8 mouse cellular contexts compared by ENCODE assay signal in genomic region chr15:80225208-80225607, GRCm38 (mm10). TPM values are rescaled to one million over a fixed set of nuclear protein-coding genes. Genes with fewer than 3 reads are reported as not detected.
DNase-seq lines count a peak whose midpoint lies in the region; ATAC-seq lines count a peak whose summit lies in the region.

No protein-coding gene starts in this region.

- no peaks in the 10 kb centered on the region for H3K36me3 ChIP-seq in forebrain, embryonic 14.5 days (ENCODE audit: control insufficient read depth, insufficient read depth, low read length)
- no peaks in the 10 kb centered on the region for H3K36me3 ChIP-seq in forebrain, embryonic 12.5 days (replicated peaks)
- H3K36me3 ChIP-seq in limb, embryonic 10.5 days, result no peaks in the 10 kb centered on the region
- no peaks in the 10 kb centered on the region for H3K36me3 ChIP-seq in stomach, embryonic 14.5 days (ENCODE audit: control insufficient read depth, insufficient read depth, low read length)

- no peak overlapping the region for H3K9ac ChIP-seq in forebrain, embryonic 14.5 days (ENCODE audit: low read length)
- H3K9ac ChIP-seq in forebrain, embryonic 12.5 days, result no peak overlapping the region
- no peak overlapping the region for H3K9ac ChIP-seq in stomach, embryonic 14.5 days (replicated peaks; ENCODE audit: low read depth, low read length)

- DNase-seq in forebrain, embryonic 14.5 days (ENCODE audit: low spot score), result peak; percentile 60
- DNase-seq in adrenal gland, adult 8-10 months, result peak; percentile 56
- peak; percentile 77 for DNase-seq in embryo, embryonic 9.5 days (ENCODE audit: extremely low spot score)
- DNase-seq in limb, embryonic 10.5 days (ENCODE audit: low spot score), result peak; percentile 89

- H3K9me3 ChIP-seq in forebrain, embryonic 14.5 days (replicated peaks; ENCODE audit: control insufficient read depth, low read length), result no peaks in the 10 kb centered on the region
- no peaks in the 10 kb centered on the region for H3K9me3 ChIP-seq in forebrain, embryonic 12.5 days
- H3K9me3 ChIP-seq in limb, embryonic 10.5 days (replicated peaks), result no peaks in the 10 kb centered on the region
- H3K9me3 ChIP-seq in stomach, embryonic 14.5 days (ENCODE audit: control insufficient read depth, low read depth, low read length), result no peaks in the 10 kb centered on the region

- no peak overlapping the region for H3K4me2 ChIP-seq in forebrain, embryonic 14.5 days (ENCODE audit: low read length)
- H3K4me2 ChIP-seq in forebrain, embryonic 12.5 days, result no peak overlapping the region
- no peak overlapping the region for H3K4me2 ChIP-seq in stomach, embryonic 14.5 days (replicated peaks; ENCODE audit: low read depth, low read length)

- peak; percentile 52 for ATAC-seq in forebrain, embryonic 14.5 days
- no peak for ATAC-seq in forebrain, embryonic 12.5 days (ENCODE audit: low FRiP score)
- peak; percentile 88 to 89 for ATAC-seq in hematopoietic stem cell, adult 5-6 weeks (replicated peaks in 1 of 2; ENCODE audit: insufficient read depth in 1 of 2, low FRiP score in 2 of 2, low TSS enrichment in 1 of 2, low read depth in 1 of 2, poor library complexity in 2 of 2, severe bottlenecking in 2 of 2)
- ATAC-seq in monocyte, adult 5-6 weeks (replicated peaks; ENCODE audit: insufficient number of reproducible peaks, low FRiP score, low TSS enrichment, poor library complexity, severe bottlenecking), result peak; percentile 89
- ATAC-seq in stomach, embryonic 14.5 days (ENCODE audit: insufficient number of reproducible peaks, insufficient read depth, low FRiP score, low read depth), result peak; percentile 63

- WGBS in forebrain, embryonic 14.5 days, result 22% methylated on average over 9 of the region's 9 CpGs
- 28% methylated on average over 9 of the region's 9 CpGs for WGBS in forebrain, embryonic 12.5 days
- 25% methylated on average over 9 of the region's 9 CpGs for WGBS in limb, embryonic 10.5 days
- 26% methylated on average over 9 of the region's 9 CpGs for WGBS in stomach, embryonic 14.5 days

- no peak overlapping the region for H3K27ac ChIP-seq in forebrain, embryonic 14.5 days (ENCODE audit: low read depth, low read length)
- H3K27ac ChIP-seq in forebrain, embryonic 12.5 days, result no peak overlapping the region
- no peak overlapping the region for H3K27ac ChIP-seq in limb, embryonic 10.5 days
- H3K27ac ChIP-seq in stomach, embryonic 14.5 days (ENCODE audit: low read length), result no peak overlapping the region

- no peaks in the 10 kb centered on the region for H3K4me1 ChIP-seq in forebrain, embryonic 14.5 days (ENCODE audit: control insufficient read depth, insufficient read depth, low read length)
- peaks cover 4% of the 10 kb centered on the region; the same call in 1 of the 2 replicates for H3K4me1 ChIP-seq in forebrain, embryonic 12.5 days
- H3K4me1 ChIP-seq in limb, embryonic 10.5 days, result no peaks in the 10 kb centered on the region
- H3K4me1 ChIP-seq in stomach, embryonic 14.5 days (ENCODE audit: control insufficient read depth, insufficient read depth, low read length), result no peaks in the 10 kb centered on the region

- no peak overlapping the region for H3K4me3 ChIP-seq in forebrain, embryonic 14.5 days (ENCODE audit: low read depth, low read length)
- H3K4me3 ChIP-seq in forebrain, embryonic 12.5 days (replicated peaks), result no peak overlapping the region
- no peak overlapping the region for H3K4me3 ChIP-seq in limb, embryonic 10.5 days
- no peak overlapping the region for H3K4me3 ChIP-seq in stomach, embryonic 14.5 days (ENCODE audit: low read depth, low read length)

- no peaks in the 10 kb centered on the region for H3K27me3 ChIP-seq in forebrain, embryonic 14.5 days (replicated peaks; ENCODE audit: control insufficient read depth, insufficient read depth, low read length)
- H3K27me3 ChIP-seq in forebrain, embryonic 12.5 days, result no peaks in the 10 kb centered on the region
- no peaks in the 10 kb centered on the region for H3K27me3 ChIP-seq in limb, embryonic 10.5 days (ENCODE audit: low read depth, poor library complexity, severe bottlenecking)
- no peaks in the 10 kb centered on the region for H3K27me3 ChIP-seq in stomach, embryonic 14.5 days (ENCODE audit: control insufficient read depth, insufficient read depth, low read length)

RNA-seq across cellular contexts. Expression of gene Mief1, which starts 8.6 kb away (rescaled TPM):
- 28.3 and 37.0 TPM in 2 replicates for polyA plus RNA-seq in forebrain, embryonic 14.5 days (2014; fragmentation: Nextera tagmentation; extraction: Ambion mirVana)
- polyA plus RNA-seq in forebrain, embryonic 12.5 days (2016; fragmentation: Nextera tagmentation; extraction: Ambion mirVana), result 38.6 and 44.2 TPM in 2 replicates
- total RNA-seq in adrenal gland, adult 8-10 months (2022), result 10 to 100 TPM; 44.4 to 49.4 (median 48.5) TPM
- total RNA-seq in hematopoietic stem cell, adult 5-6 weeks (2017), result 25.9 and 28.0 TPM in 2 replicates
- polyA plus RNA-seq in limb, embryonic 10.5 days (2016; fragmentation: Nextera tagmentation; extraction: Ambion mirVana), result 42.4 and 43.7 TPM in 2 replicates
- 28.7 to 38.2 TPM (median 29.9 TPM) in 3 replicates for total RNA-seq in monocyte, adult 5-6 weeks (2017)
- polyA plus RNA-seq in stomach, embryonic 14.5 days (2014; fragmentation: Nextera tagmentation; extraction: Ambion mirVana), result 34.5 and 36.4 TPM in 2 replicates

RNA-seq across cellular contexts. Expression of gene AC140267.1, which starts 10.4 kb away (rescaled TPM):
- not detected in 2 replicates for polyA plus RNA-seq in forebrain, embryonic 14.5 days (2014; fragmentation: Nextera tagmentation; extraction: Ambion mirVana)
- not detected in 2 replicates for polyA plus RNA-seq in forebrain, embryonic 12.5 days (2016; fragmentation: Nextera tagmentation; extraction: Ambion mirVana)
- total RNA-seq in adrenal gland, adult 8-10 months (2022), result 10 to 100 TPM in 3 of 4 experiments, 1 to 10 TPM in 1; 8.7 to 29.0 (median 17.7) TPM
- not detected in 2 replicates for total RNA-seq in hematopoietic stem cell, adult 5-6 weeks (2017)
- polyA plus RNA-seq in limb, embryonic 10.5 days (2016; fragmentation: Nextera tagmentation; extraction: Ambion mirVana), result not detected in 2 replicates
- total RNA-seq in monocyte, adult 5-6 weeks (2017), result not detected in 3 replicates
- not detected in 2 replicates for polyA plus RNA-seq in stomach, embryonic 14.5 days (2014; fragmentation: Nextera tagmentation; extraction: Ambion mirVana)

RNA-seq across cellular contexts. Expression of gene Atf4, which starts 29.8 kb away (rescaled TPM):
- 133 and 140 TPM in 2 replicates for polyA plus RNA-seq in forebrain, embryonic 14.5 days (2014; fragmentation: Nextera tagmentation; extraction: Ambion mirVana)
- 132 and 142 TPM in 2 replicates for polyA plus RNA-seq in forebrain, embryonic 12.5 days (2016; fragmentation: Nextera tagmentation; extraction: Ambion mirVana)
- total RNA-seq in adrenal gland, adult 8-10 months (2022), result 100 to 1,000 TPM; 141 to 245 (median 164) TPM
- 332 and 415 TPM in 2 replicates for total RNA-seq in hematopoietic stem cell, adult 5-6 weeks (2017)
- polyA plus RNA-seq in limb, embryonic 10.5 days (2016; fragmentation: Nextera tagmentation; extraction: Ambion mirVana), result 113 TPM in 2 replicates
- 446 to 519 TPM (median 465 TPM) in 3 replicates for total RNA-seq in monocyte, adult 5-6 weeks (2017)
- polyA plus RNA-seq in stomach, embryonic 14.5 days (2014; fragmentation: Nextera tagmentation; extraction: Ambion mirVana), result 114 and 127 TPM in 2 replicates

RNA-seq across cellular contexts. Expression of gene Rps19bp1, which starts 38.9 kb away (rescaled TPM):
- 71.1 and 78.0 TPM in 2 replicates for polyA plus RNA-seq in forebrain, embryonic 14.5 days (2014; fragmentation: Nextera tagmentation; extraction: Ambion mirVana)
- polyA plus RNA-seq in forebrain, embryonic 12.5 days (2016; fragmentation: Nextera tagmentation; extraction: Ambion mirVana), result 57.4 and 65.2 TPM in 2 replicates
- 10 to 100 TPM; 32.7 to 41.0 (median 38.4) TPM for total RNA-seq in adrenal gland, adult 8-10 months (2022)
- total RNA-seq in hematopoietic stem cell, adult 5-6 weeks (2017), result 22.0 and 48.2 TPM in 2 replicates
- polyA plus RNA-seq in limb, embryonic 10.5 days (2016; fragmentation: Nextera tagmentation; extraction: Ambion mirVana), result 70.0 and 75.5 TPM in 2 replicates
- total RNA-seq in monocyte, adult 5-6 weeks (2017), result 10.6 to 23.0 TPM (median 13.2 TPM) in 3 replicates
- polyA plus RNA-seq in stomach, embryonic 14.5 days (2014; fragmentation: Nextera tagmentation; extraction: Ambion mirVana), result 53.4 and 61.8 TPM in 2 replicates

RNA-seq across cellular contexts. Expression of gene Mgat3, which starts 51.7 kb away (rescaled TPM):
- 11.7 and 12.5 TPM in 2 replicates for polyA plus RNA-seq in forebrain, embryonic 14.5 days (2014; fragmentation: Nextera tagmentation; extraction: Ambion mirVana)
- 8.6 and 9.6 TPM in 2 replicates for polyA plus RNA-seq in forebrain, embryonic 12.5 days (2016; fragmentation: Nextera tagmentation; extraction: Ambion mirVana)
- total RNA-seq in adrenal gland, adult 8-10 months (2022), result 10 to 100 TPM in 3 of 4 experiments, 1 to 10 TPM in 1; 8.5 to 13.0 (median 11.6) TPM
- not detected in 2 replicates for total RNA-seq in hematopoietic stem cell, adult 5-6 weeks (2017)
- 4.0 and 5.3 TPM in 2 replicates for polyA plus RNA-seq in limb, embryonic 10.5 days (2016; fragmentation: Nextera tagmentation; extraction: Ambion mirVana)
- total RNA-seq in monocyte, adult 5-6 weeks (2017), result 0.19 TPM in 1 of 3 replicates, not detected in the others
- 12.8 and 13.7 TPM in 2 replicates for polyA plus RNA-seq in stomach, embryonic 14.5 days (2014; fragmentation: Nextera tagmentation; extraction: Ambion mirVana)
